Mouse (Mus musculus): Measurements from ENCODE around the gene Grm4.
"Not testable (repeated sequence)": the region's sequence is repeated elsewhere in the genome, so short reads cannot be mapped to it uniquely, and the experiment has no call there.

Grm4 gene

DNA sequence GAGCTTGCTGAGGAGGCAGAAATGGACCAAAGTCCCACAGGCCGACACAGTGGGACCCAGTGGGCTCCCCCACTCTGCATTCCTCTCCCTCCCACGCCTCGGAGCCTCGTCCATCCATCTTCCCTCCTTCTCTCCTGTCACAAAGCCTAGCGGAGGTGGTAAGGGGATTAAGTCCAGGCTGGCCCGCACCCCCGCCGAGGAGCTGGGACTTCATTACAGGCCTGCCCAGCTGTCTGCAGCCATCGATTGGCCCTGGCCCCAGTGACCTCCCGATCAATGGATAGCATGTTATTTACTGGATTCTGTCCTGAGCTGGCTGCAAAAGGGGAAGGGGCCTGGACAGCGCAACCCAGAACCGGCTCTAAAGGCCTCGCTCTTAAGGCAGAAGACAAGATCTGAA lies 120.0 kb downstream of the Grm4 start:
- Histone ChIP-seq H3K27me3 (ENCODE audit: control insufficient read depth, insufficient read depth, low read length, poor library complexity, severe bottlenecking) (no peaks in the 10 kb centered on the region), H3K36me3 (ENCODE audit: control insufficient read depth, insufficient read depth, low read length, poor library complexity, severe bottlenecking) (no peaks in the 10 kb centered on the region)
- DNase-seq (ENCODE audit: low read depth, low spot score): no peak

- H3K36me3 ChIP-seq (ENCODE audit: control insufficient read depth, insufficient read depth, low read length, poor library complexity, severe bottlenecking): no peaks in the 10 kb centered on the region
- DNase-seq (ENCODE audit: low read depth, low spot score): no peak
Measured at GRCm38 (mm10) chr17:27393931-27394330, 127.3 kb downstream of the Grm4 start.

GRCm38 (mm10) chr17:27393432-27393831 lies 127.8 kb downstream of the Grm4 start:
- no peak for DNase-seq (ENCODE audit: low read depth, low spot score)
- Histone ChIP-seq H3K36me3 (ENCODE audit: control insufficient read depth, insufficient read depth, low read length, poor library complexity, severe bottlenecking) (no peaks in the 10 kb centered on the region), H3K27me3 (ENCODE audit: control insufficient read depth, insufficient read depth, low read length, poor library complexity, severe bottlenecking) (no peaks in the 10 kb centered on the region)

More at GRCm38 (mm10) chr17:27393931-27394330, 127.3 kb downstream of the Grm4 start:
- no peaks in the 10 kb centered on the region for H3K27me3 ChIP-seq (ENCODE audit: control insufficient read depth, insufficient read depth, low read length, poor library complexity, severe bottlenecking)

DNA sequence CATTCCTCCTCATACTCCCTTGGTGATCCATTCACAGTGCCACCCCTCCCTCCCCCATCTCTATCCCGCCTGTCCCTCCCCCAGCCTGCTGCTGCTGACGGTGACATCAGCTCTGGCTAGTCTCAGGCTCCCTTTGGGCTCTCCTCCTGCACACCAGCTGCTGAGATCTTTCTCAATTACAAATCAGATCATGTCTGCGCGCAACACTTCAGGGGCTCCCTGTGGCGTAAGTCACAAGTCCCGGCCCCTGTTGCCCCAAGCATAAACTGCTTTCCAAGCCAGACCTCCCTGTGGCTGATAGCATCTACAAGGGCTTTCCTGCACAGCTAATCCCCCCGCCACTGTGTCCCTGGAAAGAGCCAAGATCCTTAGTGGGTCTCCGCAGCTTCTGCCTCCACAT lies 128.3 kb downstream of the Grm4 start:
- no peak for DNase-seq (ENCODE audit: low read depth, low spot score)
- Histone ChIP-seq H3K36me3 (ENCODE audit: control insufficient read depth, insufficient read depth, low read length, poor library complexity, severe bottlenecking) (no peaks in the 10 kb centered on the region), H3K27me3 (ENCODE audit: control insufficient read depth, insufficient read depth, low read length, poor library complexity, severe bottlenecking) (no peaks in the 10 kb centered on the region)

- Histone ChIP-seq H3K36me3 (ENCODE audit: control insufficient read depth, insufficient read depth, low read length, poor library complexity, severe bottlenecking) (no peaks in the 10 kb centered on the region), H3K27me3 (ENCODE audit: control insufficient read depth, insufficient read depth, low read length, poor library complexity, severe bottlenecking) (no peaks in the 10 kb centered on the region)
- no peak for DNase-seq (ENCODE audit: low read depth, low spot score)
Measured at GRCm38 (mm10) chr17:27390019-27390418, 131.2 kb downstream of the Grm4 start.

DNA sequence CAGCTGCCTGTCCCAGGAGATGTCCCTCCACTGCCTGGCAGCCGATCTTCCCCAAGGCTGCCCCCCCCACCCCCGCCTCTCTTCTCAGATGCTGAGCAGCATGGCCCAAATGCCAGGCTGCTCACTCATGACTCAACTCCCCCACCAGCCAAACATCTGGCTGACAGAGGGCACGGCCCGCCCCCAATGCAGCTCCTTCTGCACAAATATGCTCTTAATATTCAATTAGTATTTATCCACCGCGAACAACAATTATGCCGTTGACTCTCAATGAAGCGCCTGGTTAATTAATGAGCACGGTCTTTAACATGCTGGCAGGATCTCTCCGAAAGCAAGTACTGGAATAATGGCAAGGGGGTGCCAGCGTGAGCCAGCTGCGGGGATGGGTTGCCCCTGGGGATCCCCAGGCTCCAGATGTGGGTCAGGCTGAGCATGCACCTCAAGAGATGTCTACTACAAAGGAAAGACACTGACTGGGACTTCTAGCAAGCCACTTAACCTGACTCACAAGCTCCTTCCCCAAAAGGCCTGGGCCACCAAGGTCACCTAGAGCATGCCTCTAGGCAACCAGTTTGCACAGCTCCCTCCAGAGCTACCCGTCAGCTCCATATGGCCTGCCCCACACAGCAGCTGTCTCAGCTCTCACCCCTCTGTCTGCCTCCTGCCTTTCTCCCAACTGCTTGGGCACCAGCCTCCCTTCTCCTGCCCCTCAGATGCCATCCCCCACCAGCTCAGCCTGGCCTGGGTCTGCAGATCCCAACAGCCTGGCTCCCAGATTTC lies 131.8 kb downstream of the Grm4 start:
- Histone ChIP-seq H3K27me3 (ENCODE audit: control insufficient read depth, insufficient read depth, low read length, poor library complexity, severe bottlenecking) (no peaks in the 10 kb centered on the region), H3K36me3 (ENCODE audit: control insufficient read depth, insufficient read depth, low read length, poor library complexity, severe bottlenecking) (no peaks in the 10 kb centered on the region)
- no peak for DNase-seq (ENCODE audit: low read depth, low spot score)

GRCm38 (mm10) chr17:27386438-27386837 lies 134.8 kb downstream of the Grm4 start:
- H3K27me3 ChIP-seq (ENCODE audit: control insufficient read depth, insufficient read depth, low read length, poor library complexity, severe bottlenecking): no peaks in the 10 kb centered on the region
- DNase-seq (ENCODE audit: low read depth, low spot score): no peak
- no peaks in the 10 kb centered on the region for H3K36me3 ChIP-seq (ENCODE audit: control insufficient read depth, insufficient read depth, low read length, poor library complexity, severe bottlenecking)

- Histone ChIP-seq H3K36me3 (ENCODE audit: control insufficient read depth, insufficient read depth, low read length, poor library complexity, severe bottlenecking) (no peaks in the 10 kb centered on the region), H3K27me3 (ENCODE audit: control insufficient read depth, insufficient read depth, low read length, poor library complexity, severe bottlenecking) (no peaks in the 10 kb centered on the region)
- DNase-seq (ENCODE audit: low read depth, low spot score): no peak
Measured at GRCm38 (mm10) chr17:27385513-27386261, 135.5 kb downstream of the Grm4 start.

- H3K36me3 ChIP-seq (ENCODE audit: control insufficient read depth, insufficient read depth, low read length, poor library complexity, severe bottlenecking): no peaks in the 10 kb centered on the region
- no peak for DNase-seq (ENCODE audit: low read depth, low spot score)
- no peaks in the 10 kb centered on the region for H3K27me3 ChIP-seq (ENCODE audit: control insufficient read depth, insufficient read depth, low read length, poor library complexity, severe bottlenecking)
Measured at GRCm38 (mm10) chr17:27382916-27383315, 138.3 kb downstream of the Grm4 start.

DNA sequence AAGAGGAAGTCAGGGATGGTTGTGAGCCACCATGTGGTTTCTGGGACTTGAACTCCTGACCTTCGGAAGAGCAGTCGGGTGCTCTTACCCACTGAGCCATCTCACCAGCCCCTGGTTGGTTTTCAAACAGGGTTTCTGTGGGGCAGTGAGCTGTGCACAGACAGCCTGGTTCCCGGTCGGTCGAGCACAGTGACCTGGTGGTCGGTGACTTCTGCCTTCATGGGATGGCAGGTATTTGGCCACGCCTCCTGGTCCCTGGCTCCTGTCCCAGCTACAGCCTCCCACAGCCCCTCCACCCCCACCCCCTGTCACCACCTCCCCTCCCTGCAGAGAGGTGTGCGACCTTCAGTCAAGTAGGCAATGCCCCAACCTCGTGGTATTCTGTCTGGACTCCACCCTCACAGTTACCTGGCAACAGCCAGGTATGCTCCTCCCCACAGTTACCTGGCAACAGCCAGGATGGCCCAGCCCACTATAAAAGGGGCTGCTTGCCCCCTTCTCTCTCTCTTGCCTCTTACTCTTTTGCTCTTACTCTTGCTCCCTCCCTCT lies 140.2 kb downstream of the Grm4 start:
- DNase-seq (ENCODE audit: low read depth, low spot score); H3K36me3 ChIP-seq (ENCODE audit: control insufficient read depth, insufficient read depth, low read length, poor library complexity, severe bottlenecking): not testable (repeated sequence)

DNA sequence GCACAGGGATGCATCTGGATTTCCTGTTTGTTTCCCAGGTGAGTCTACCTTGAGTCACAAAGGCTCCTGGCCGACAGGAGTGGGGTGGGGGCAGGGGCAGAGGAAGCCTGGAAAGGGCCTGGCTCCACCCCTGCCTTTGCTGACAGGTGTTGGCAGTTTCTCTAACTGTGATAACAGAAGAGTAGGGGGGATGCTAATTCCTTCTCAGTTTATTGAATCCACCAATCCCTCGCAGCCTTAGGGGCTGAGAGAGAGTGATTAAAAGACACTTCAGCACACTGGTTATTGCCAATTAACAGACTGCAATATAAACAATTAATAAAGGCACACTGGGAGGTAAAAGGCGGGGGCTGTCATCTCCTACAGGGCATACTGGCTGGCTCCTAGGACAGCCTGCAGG lies 142.2 kb downstream of the Grm4 start:
- Histone ChIP-seq H3K36me3 (ENCODE audit: control insufficient read depth, insufficient read depth, low read length, poor library complexity, severe bottlenecking) (no peaks in the 10 kb centered on the region), H3K27me3 (ENCODE audit: control insufficient read depth, insufficient read depth, low read length, poor library complexity, severe bottlenecking) (no peaks in the 10 kb centered on the region)
- DNase-seq (ENCODE audit: low read depth, low spot score): no peak

More for the DNA sequence above, 140.2 kb downstream of the Grm4 start:
- not testable (repeated sequence) for H3K27me3 ChIP-seq (ENCODE audit: control insufficient read depth, insufficient read depth, low read length, poor library complexity, severe bottlenecking)

DNA sequence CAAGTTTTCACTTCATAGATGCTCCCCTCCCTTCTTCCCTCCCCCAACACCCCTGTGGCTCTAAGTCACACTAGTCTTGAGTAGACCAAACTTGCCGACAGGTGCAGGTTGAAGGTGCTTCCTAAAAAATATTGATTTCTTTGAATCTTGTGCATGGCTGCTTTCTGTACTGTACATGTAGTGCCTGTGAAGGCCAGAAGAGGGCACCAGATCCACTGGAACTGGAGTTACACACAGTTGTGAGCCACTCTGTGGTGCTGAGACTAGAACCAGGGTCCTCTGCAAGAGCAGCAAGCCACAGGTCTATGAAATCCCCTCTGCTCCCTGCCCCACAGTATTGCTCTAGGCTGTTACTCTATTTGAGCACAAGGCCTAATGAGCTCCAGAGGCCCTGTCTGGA lies 144.1 kb downstream of the Grm4 start:
- peak; percentile 34 for DNase-seq (ENCODE audit: low read depth, low spot score)
- Histone ChIP-seq H3K27me3 (ENCODE audit: control insufficient read depth, insufficient read depth, low read length, poor library complexity, severe bottlenecking) (no peaks in the 10 kb centered on the region), H3K36me3 (ENCODE audit: control insufficient read depth, insufficient read depth, low read length, poor library complexity, severe bottlenecking) (no peaks in the 10 kb centered on the region)

DNA sequence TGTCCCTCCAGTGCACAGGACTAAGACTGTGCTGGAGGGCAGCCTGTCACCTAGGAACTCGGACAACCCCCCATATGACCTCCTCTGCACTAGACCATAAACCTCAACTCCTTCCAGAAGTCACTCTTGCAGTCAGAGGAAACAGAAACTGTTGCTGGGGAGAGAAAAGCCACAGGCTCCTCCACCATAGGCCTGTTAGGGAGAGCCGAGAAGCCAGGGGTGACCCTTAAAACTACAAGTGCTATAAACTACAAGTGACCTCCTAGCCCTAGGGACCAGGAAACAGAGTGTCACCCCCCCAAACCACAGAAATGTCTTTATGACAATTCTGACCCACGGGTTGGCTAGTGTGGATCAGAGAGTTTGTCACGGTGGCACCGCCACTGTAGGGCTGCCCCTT lies 145.7 kb downstream of the Grm4 start:
- no peak for DNase-seq (ENCODE audit: low read depth, low spot score)
- Histone ChIP-seq H3K36me3 (ENCODE audit: control insufficient read depth, insufficient read depth, low read length, poor library complexity, severe bottlenecking) (no peaks in the 10 kb centered on the region), H3K27me3 (ENCODE audit: control insufficient read depth, insufficient read depth, low read length, poor library complexity, severe bottlenecking) (no peaks in the 10 kb centered on the region)
